ENCODE assay signal across 28 mouse cellular contexts in the genomic region with DNA sequence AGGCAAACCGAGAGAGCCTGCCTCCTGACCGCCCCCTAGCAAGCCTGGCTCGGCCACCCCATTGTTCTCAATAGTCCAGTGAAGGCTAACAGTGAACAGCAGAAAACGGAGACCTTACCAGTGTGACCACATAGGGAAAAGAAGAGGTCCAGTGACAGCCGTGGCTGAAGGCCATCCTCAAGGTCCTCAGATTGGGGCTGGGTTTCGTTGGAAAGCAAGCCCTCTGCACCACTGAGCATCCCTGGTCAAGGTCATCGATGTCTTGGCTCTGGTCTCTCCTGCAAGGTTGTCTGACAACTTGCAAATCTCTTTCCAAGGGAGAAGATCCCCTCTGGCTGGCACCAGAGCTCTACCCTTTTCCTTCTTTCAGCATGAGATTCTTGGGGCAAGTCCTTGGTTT. TPM values are rescaled to one million over a fixed set of nuclear protein-coding genes. Genes with fewer than 3 reads are reported as not detected.
A peak's percentile ranks its signal among the peaks of the same experiment; 100 is the strongest.
DNase-seq lines count a peak whose midpoint lies in the region; ATAC-seq and TF ChIP-seq lines count a peak whose summit lies in the region.
"Had no signal": no experiment of that assay in that cellular context is flagged by ENCODE, and none has a peak within 500 bp of the region (broad histone marks: within the 10 kb centered on the region; RNA-seq: fewer than 3 reads in every experiment).

No protein-coding gene starts in this region.

- H3K4me1 ChIP-seq in kidney, embryonic 16.5 days (ENCODE audit: insufficient read depth, low read length): 0 out of 2 replicates have a peak, but pooled peaks cover 10% of the 10 kb centered on the region
- peaks cover 11% of the 10 kb centered on the region for H3K4me1 ChIP-seq in lung, postnatal 0 days (ENCODE audit: insufficient read depth, low read depth, low read length)
- peaks cover 10% of the 10 kb centered on the region; the same call in 1 of the 2 replicates for H3K4me1 ChIP-seq in stomach, embryonic 16.5 days (ENCODE audit: control insufficient read depth, insufficient read depth, low read length)
- H3K4me1 ChIP-seq: embryonic facial prominence, embryonic 10.5 days; embryonic facial prominence, embryonic 15.5 days; forebrain, embryonic 13.5 days; hindbrain, embryonic 10.5 days; hindbrain, embryonic 15.5 days; limb, embryonic 13.5 days had no signal

- no peak for TF ChIP-seq CTCF in lung, postnatal 0 days (IDR thresholded peaks at IDR 0.05)

- 87% methylated on average over 7 of the region's 7 CpGs for WGBS in kidney, embryonic 16.5 days
- 67% methylated on average over 7 of the region's 7 CpGs for WGBS in lung, postnatal 0 days
- 64% methylated on average over 7 of the region's 7 CpGs for WGBS in stomach, embryonic 16.5 days

- TF ChIP-seq EP300 in lung, postnatal 0 days (IDR thresholded peaks at IDR 0.05): no peak

- no peak for ATAC-seq in kidney, embryonic 16.5 days (ENCODE audit: low FRiP score, low TSS enrichment)
- ATAC-seq in lung, postnatal 0 days: no peak
- no peak for ATAC-seq in stomach, embryonic 16.5 days (ENCODE audit: insufficient read depth, low FRiP score)
- ATAC-seq: forebrain, embryonic 13.5 days; Patski had no signal

- peak; percentile 40 for DNase-seq in adrenal gland, adult 8-10 months
- no peak for DNase-seq in adrenal gland, adult 18-20 months (ENCODE audit: low spot score in 2 of 2)
- DNase-seq in kidney, adult 11 months: no peak
- no peak for DNase-seq in lung, postnatal 0 days (ENCODE audit: low spot score)
- DNase-seq in lung, postnatal 10 days: no peak
- no peak for DNase-seq in layer of hippocampus, adult 8-10 months (ENCODE audit: low spot score in 2 of 2)
- DNase-seq: cerebellum, adult 2 months; cerebellum, postnatal 14 days; gastrocnemius, postnatal 14 days; heart, adult 18-20 months; kidney, adult 2 months; kidney, postnatal 14 days; midbrain, embryonic 14.5 days; thymus, adult 18-20 months; thymus, postnatal 25 days had no signal

- no peak overlapping the region for H3K4me3 ChIP-seq in kidney, embryonic 16.5 days (ENCODE audit: low read length)
- H3K4me3 ChIP-seq in lung, postnatal 0 days (ENCODE audit: low read depth, low read length): no peak overlapping the region
- H3K4me3 ChIP-seq in stomach, embryonic 16.5 days (replicated peaks; ENCODE audit: low read length): no peak overlapping the region
- H3K4me3 ChIP-seq: embryonic facial prominence, embryonic 10.5 days; embryonic facial prominence, embryonic 15.5 days; forebrain, embryonic 13.5 days; hindbrain, embryonic 10.5 days; hindbrain, embryonic 15.5 days; layer of hippocampus, adult 2 months; limb, embryonic 13.5 days had no signal

- H3K9me3 ChIP-seq in kidney, embryonic 16.5 days (ENCODE audit: low read length): 0 out of 2 replicates have a peak, but pooled peaks cover 2% of the 10 kb centered on the region
- no peaks in the 10 kb centered on the region for H3K9me3 ChIP-seq in lung, postnatal 0 days (ENCODE audit: low read length)
- no peaks in the 10 kb centered on the region for H3K9me3 ChIP-seq in stomach, embryonic 16.5 days (replicated peaks; ENCODE audit: control insufficient read depth, low read length)
- H3K9me3 ChIP-seq: embryonic facial prominence, embryonic 15.5 days; forebrain, embryonic 13.5 days; hindbrain, embryonic 15.5 days had no signal

- H3K4me2 ChIP-seq in kidney, embryonic 16.5 days (replicated peaks; ENCODE audit: low read depth, low read length): no peak overlapping the region
- no peak overlapping the region for H3K4me2 ChIP-seq in lung, postnatal 0 days (replicated peaks; ENCODE audit: low read depth, low read length)
- H3K4me2 ChIP-seq in stomach, embryonic 16.5 days (ENCODE audit: low read depth, low read length): no peak overlapping the region
- H3K4me2 ChIP-seq: embryonic facial prominence, embryonic 15.5 days; forebrain, embryonic 13.5 days; heart, embryonic 11.5 days; hindbrain, embryonic 15.5 days; limb, embryonic 13.5 days; liver, embryonic 11.5 days had no signal

- H3K27ac ChIP-seq in kidney, embryonic 16.5 days (ENCODE audit: low read length): peak overlapping the region; percentile 68; the same call in 1 of the 2 replicates
- H3K27ac ChIP-seq in lung, postnatal 0 days (ENCODE audit: low read length): peak overlapping the region; percentile 32; the same call in 1 of the 2 replicates
- peak overlapping the region; percentile 76 for H3K27ac ChIP-seq in stomach, embryonic 16.5 days (ENCODE audit: low read length)
- H3K27ac ChIP-seq: embryonic facial prominence, embryonic 10.5 days; embryonic facial prominence, embryonic 15.5 days; forebrain, embryonic 13.5 days; hindbrain, embryonic 10.5 days; hindbrain, embryonic 15.5 days; layer of hippocampus, adult 2 months; macrophage had no signal

- H3K9ac ChIP-seq in kidney, embryonic 16.5 days (replicated peaks; ENCODE audit: low read length): no peak overlapping the region
- no peak overlapping the region for H3K9ac ChIP-seq in lung, postnatal 0 days (replicated peaks; ENCODE audit: low read depth)
- H3K9ac ChIP-seq in stomach, embryonic 16.5 days (ENCODE audit: low read length): no peak overlapping the region
- H3K9ac ChIP-seq: embryonic facial prominence, embryonic 15.5 days; forebrain, embryonic 13.5 days; hindbrain, embryonic 15.5 days; limb, embryonic 13.5 days had no signal

- peaks cover 8% of the 10 kb centered on the region for H3K36me3 ChIP-seq in kidney, embryonic 16.5 days (ENCODE audit: insufficient read depth, low read length)
- H3K36me3 ChIP-seq in lung, postnatal 0 days (ENCODE audit: insufficient read depth, low read length): no peaks in the 10 kb centered on the region
- peaks cover 7% of the 10 kb centered on the region for H3K36me3 ChIP-seq in stomach, embryonic 16.5 days (ENCODE audit: control insufficient read depth, insufficient read depth, low read length)
- H3K36me3 ChIP-seq: hindbrain, embryonic 15.5 days had no signal

- H3K27me3 ChIP-seq in kidney, embryonic 16.5 days (ENCODE audit: insufficient read depth, low read length): no peaks in the 10 kb centered on the region
- H3K27me3 ChIP-seq in lung, postnatal 0 days (replicated peaks; ENCODE audit: insufficient read depth, low read length): no peaks in the 10 kb centered on the region
- no peaks in the 10 kb centered on the region for H3K27me3 ChIP-seq in stomach, embryonic 16.5 days (ENCODE audit: control insufficient read depth, insufficient read depth, low read length)
- H3K27me3 ChIP-seq: embryonic facial prominence, embryonic 15.5 days; forebrain, embryonic 13.5 days; hindbrain, embryonic 15.5 days; limb, embryonic 13.5 days; Patski had no signal

RNA-seq across cellular contexts. Expression of gene Ttc23, which starts 42.6 kb away (rescaled TPM):
- 10 to 100 TPM; 41.4 to 55.0 (median 44.1) TPM for total RNA-seq in adrenal gland, adult 8-10 months (2022)
- 10 to 100 TPM; 19.2 to 24.1 TPM for total RNA-seq in adrenal gland, adult 18-20 months (2021)
- 30.4 and 32.6 TPM in 2 replicates for polyA plus RNA-seq in kidney, embryonic 16.5 days (2015; fragmentation: Nextera tagmentation; extraction: Ambion mirVana)
- polyA plus RNA-seq in lung, postnatal 0 days (2015; fragmentation: Nextera tagmentation; extraction: Ambion mirVana): 14.4 and 17.3 TPM in 2 replicates
- polyA plus RNA-seq in stomach, embryonic 16.5 days (2015; fragmentation: Nextera tagmentation; extraction: Ambion mirVana): 28.4 and 29.8 TPM in 2 replicates
- total RNA-seq in layer of hippocampus, adult 8-10 months (2022): 1 to 10 TPM; 6.6 to 7.9 (median 7.3) TPM

RNA-seq across cellular contexts. Expression of gene Lrrc28, which starts 44.7 kb away (rescaled TPM):
- total RNA-seq in adrenal gland, adult 8-10 months (2022): 10 to 100 TPM; 24.7 to 32.5 (median 27.5) TPM
- total RNA-seq in adrenal gland, adult 18-20 months (2021): 10 to 100 TPM; 19.5 to 20.1 TPM
- polyA plus RNA-seq in kidney, embryonic 16.5 days (2015; fragmentation: Nextera tagmentation; extraction: Ambion mirVana): 14.4 and 15.1 TPM in 2 replicates
- polyA plus RNA-seq in lung, postnatal 0 days (2015; fragmentation: Nextera tagmentation; extraction: Ambion mirVana): 13.4 and 14.0 TPM in 2 replicates
- 22.3 and 28.4 TPM in 2 replicates for polyA plus RNA-seq in stomach, embryonic 16.5 days (2015; fragmentation: Nextera tagmentation; extraction: Ambion mirVana)
- 10 to 100 TPM; 26.5 to 45.6 (median 42.1) TPM for total RNA-seq in layer of hippocampus, adult 8-10 months (2022)
